Mouse (Mus musculus): ENCODE measurements around the gene Oas1a. TPM values are rescaled to one million over a fixed set of nuclear protein-coding genes. Genes with fewer than 3 reads are reported as not detected.
"Not testable (repeated sequence)": the region's sequence is repeated elsewhere in the genome, so short reads cannot be mapped to it uniquely, and the experiment has no call there.

Oas1a gene
- polyA plus RNA-seq, 1 experiment from 2014 or later = 0.89 TPM

- Histone ChIP-seq H3K4me1 (ENCODE audit: control insufficient read depth, insufficient read depth, low read length) (no peaks in the 10 kb centered on the region), H3K27me3 (ENCODE audit: control insufficient read depth, insufficient read depth, low read length) (no peaks in the 10 kb centered on the region), H3K36me3 (ENCODE audit: control insufficient read depth, insufficient read depth, low read length) (no peaks in the 10 kb centered on the region), H3K9ac (ENCODE audit: low read length) (no peak overlapping the region), H3K4me3 (ENCODE audit: low read depth, low read length) (no peak overlapping the region), H3K27ac (ENCODE audit: low read depth, low read length) (no peak overlapping the region), H3K4me2 (no peak overlapping the region), H3K9me3 (ENCODE audit: control insufficient read depth, low read length) (no peaks in the 10 kb centered on the region)
- no peak for DNase-seq (ENCODE audit: low spot score, missing footprints)
- WGBS = 62% methylated on average over 6 of the region's 6 CpGs
- ATAC-seq (ENCODE audit: low FRiP score) = no peak
These were observed 19.5 kb downstream of the Oas1a start for GRCm38 (mm10) chr5:120887831-120888230.

GRCm38 (mm10) chr5:120887413-120887812, 19.9 kb downstream of the Oas1a start, which contains the start of gene Oas1g:
Gene Oas1g (minus strand): TSS chr5:120887613.
- H3K4me2 ChIP-seq; H3K4me3 ChIP-seq (ENCODE audit: low read depth, low read length); DNase-seq (ENCODE audit: low spot score, missing footprints); H3K9me3 ChIP-seq (ENCODE audit: control insufficient read depth, low read length); H3K27me3 ChIP-seq (ENCODE audit: control insufficient read depth, insufficient read depth, low read length); H3K9ac ChIP-seq (ENCODE audit: low read length); H3K36me3 ChIP-seq (ENCODE audit: control insufficient read depth, insufficient read depth, low read length); H3K27ac ChIP-seq (ENCODE audit: low read depth, low read length); H3K4me1 ChIP-seq (ENCODE audit: control insufficient read depth, insufficient read depth, low read length); ATAC-seq (ENCODE audit: low FRiP score): not testable (repeated sequence)
- WGBS = 26% methylated on average over 5 of the region's 9 CpGs

- H3K4me1 ChIP-seq (ENCODE audit: control insufficient read depth, insufficient read depth, low read length); H3K36me3 ChIP-seq (ENCODE audit: control insufficient read depth, insufficient read depth, low read length); H3K4me2 ChIP-seq; DNase-seq (ENCODE audit: low spot score, missing footprints); H3K27me3 ChIP-seq (ENCODE audit: control insufficient read depth, insufficient read depth, low read length); H3K27ac ChIP-seq (ENCODE audit: low read depth, low read length); H3K9ac ChIP-seq (ENCODE audit: low read length); H3K4me3 ChIP-seq (ENCODE audit: low read depth, low read length); ATAC-seq (ENCODE audit: low FRiP score); H3K9me3 ChIP-seq (ENCODE audit: control insufficient read depth, low read length): not testable (repeated sequence)
- WGBS = 93% methylated on average over 6 of the region's 6 CpGs
These were observed 25.6 kb downstream of the Oas1a start for GRCm38 (mm10) chr5:120881681-120882080.

- not testable (repeated sequence) for ATAC-seq (ENCODE audit: low FRiP score); H3K4me2 ChIP-seq; H3K27ac ChIP-seq (ENCODE audit: low read depth, low read length); H3K4me1 ChIP-seq (ENCODE audit: control insufficient read depth, insufficient read depth, low read length); H3K27me3 ChIP-seq (ENCODE audit: control insufficient read depth, insufficient read depth, low read length); H3K4me3 ChIP-seq (ENCODE audit: low read depth, low read length); DNase-seq (ENCODE audit: low spot score, missing footprints); H3K36me3 ChIP-seq (ENCODE audit: control insufficient read depth, insufficient read depth, low read length); H3K9me3 ChIP-seq (ENCODE audit: control insufficient read depth, low read length); H3K9ac ChIP-seq (ENCODE audit: low read length)
- 74% methylated on average over 2 of the region's 2 CpGs for WGBS
These were observed 28.5 kb downstream of the Oas1a start for GRCm38 (mm10) chr5:120878803-120879202.

GRCm38 (mm10) chr5:120877407-120877806, 29.9 kb downstream of the Oas1a start:
- H3K9ac ChIP-seq (ENCODE audit: low read length); H3K9me3 ChIP-seq (ENCODE audit: control insufficient read depth, low read length); H3K36me3 ChIP-seq (ENCODE audit: control insufficient read depth, insufficient read depth, low read length); H3K27me3 ChIP-seq (ENCODE audit: control insufficient read depth, insufficient read depth, low read length); DNase-seq (ENCODE audit: low spot score, missing footprints); ATAC-seq (ENCODE audit: low FRiP score); H3K4me2 ChIP-seq; H3K4me3 ChIP-seq (ENCODE audit: low read depth, low read length); H3K27ac ChIP-seq (ENCODE audit: low read depth, low read length); H3K4me1 ChIP-seq (ENCODE audit: control insufficient read depth, insufficient read depth, low read length): not testable (repeated sequence)
- WGBS = 76% methylated on average over 2 of the region's 2 CpGs

- H3K36me3 ChIP-seq (ENCODE audit: control insufficient read depth, insufficient read depth, low read length); DNase-seq (ENCODE audit: low spot score, missing footprints): not testable (repeated sequence)
- WGBS = 72% methylated on average over 2 of the region's 3 CpGs
These were observed 30.5 kb downstream of the Oas1a start for GRCm38 (mm10) chr5:120876839-120877238.

GRCm38 (mm10) chr5:120871469-120871868, 35.9 kb downstream of the Oas1a start:
- Histone ChIP-seq H3K27ac (ENCODE audit: low read depth, low read length) (no peak overlapping the region), H3K27me3 (ENCODE audit: control insufficient read depth, insufficient read depth, low read length) (no peaks in the 10 kb centered on the region), H3K9me3 (ENCODE audit: control insufficient read depth, low read length) (no peaks in the 10 kb centered on the region), H3K9ac (ENCODE audit: low read length) (no peak overlapping the region), H3K4me3 (ENCODE audit: low read depth, low read length) (no peak overlapping the region), H3K4me2 (no peak overlapping the region), H3K36me3 (ENCODE audit: control insufficient read depth, insufficient read depth, low read length) (no peaks in the 10 kb centered on the region), H3K4me1 (ENCODE audit: control insufficient read depth, insufficient read depth, low read length) (no peaks in the 10 kb centered on the region)
- ATAC-seq (ENCODE audit: low FRiP score) = no peak
- WGBS = 73% methylated on average over 2 of the region's 2 CpGs
- DNase-seq (ENCODE audit: low spot score, missing footprints) = no peak

More at GRCm38 (mm10) chr5:120876839-120877238, 30.5 kb downstream of the Oas1a start:
- not testable (repeated sequence) for H3K4me2 ChIP-seq; H3K27ac ChIP-seq (ENCODE audit: low read depth, low read length); ATAC-seq (ENCODE audit: low FRiP score); H3K4me3 ChIP-seq (ENCODE audit: low read depth, low read length); H3K27me3 ChIP-seq (ENCODE audit: control insufficient read depth, insufficient read depth, low read length); H3K9ac ChIP-seq (ENCODE audit: low read length); H3K9me3 ChIP-seq (ENCODE audit: control insufficient read depth, low read length); H3K4me1 ChIP-seq (ENCODE audit: control insufficient read depth, insufficient read depth, low read length)

GRCm38 (mm10) chr5:120870782-120871181, 36.5 kb downstream of the Oas1a start:
- DNase-seq (ENCODE audit: low spot score, missing footprints) (no peak), ATAC-seq (ENCODE audit: low FRiP score) (no peak)
- Histone ChIP-seq H3K9ac (ENCODE audit: low read length) (no peak overlapping the region), H3K4me3 (ENCODE audit: low read depth, low read length) (no peak overlapping the region), H3K27ac (ENCODE audit: low read depth, low read length) (no peak overlapping the region), H3K27me3 (ENCODE audit: control insufficient read depth, insufficient read depth, low read length) (no peaks in the 10 kb centered on the region), H3K9me3 (ENCODE audit: control insufficient read depth, low read length) (no peaks in the 10 kb centered on the region), H3K4me1 (ENCODE audit: control insufficient read depth, insufficient read depth, low read length) (no peaks in the 10 kb centered on the region), H3K36me3 (ENCODE audit: control insufficient read depth, insufficient read depth, low read length) (no peaks in the 10 kb centered on the region), H3K4me2 (no peak overlapping the region)
- WGBS = 84% methylated on average over 7 of the region's 7 CpGs

- Histone ChIP-seq H3K4me1 (ENCODE audit: control insufficient read depth, insufficient read depth, low read length) (no peaks in the 10 kb centered on the region), H3K4me2 (no peak overlapping the region), H3K27ac (ENCODE audit: low read depth, low read length) (no peak overlapping the region), H3K4me3 (ENCODE audit: low read depth, low read length) (no peak overlapping the region), H3K9ac (ENCODE audit: low read length) (no peak overlapping the region), H3K36me3 (ENCODE audit: control insufficient read depth, insufficient read depth, low read length) (no peaks in the 10 kb centered on the region), H3K9me3 (ENCODE audit: control insufficient read depth, low read length) (no peaks in the 10 kb centered on the region), H3K27me3 (ENCODE audit: control insufficient read depth, insufficient read depth, low read length) (no peaks in the 10 kb centered on the region)
- WGBS = 64% methylated on average over 3 of the region's 3 CpGs
- ATAC-seq (ENCODE audit: low FRiP score) (no peak), DNase-seq (ENCODE audit: low spot score, missing footprints) (no peak)
These were observed 37.2 kb downstream of the Oas1a start for GRCm38 (mm10) chr5:120870081-120870480.

Measured in midbrain, embryonic 11.5 days (tissue).